Mouse (Mus musculus): Measurements from ENCODE around the gene Arfip1. TPM values are rescaled to one million over a fixed set of nuclear protein-coding genes. Genes with fewer than 3 reads are reported as not detected.

Gene Arfip1
- polyA plus RNA-seq, 1 experiment from 2014 or later: 49.0 TPM

GRCm38 (mm10) chr3:84482121-84482520 lies 100.3 kb downstream of the Arfip1 start:
- Histone ChIP-seq H3K4me1 (ENCODE audit: control insufficient read depth, insufficient read depth, low read length) (peaks cover 8% of the 10 kb centered on the region; the same call in 1 of the 2 replicates), H3K4me3 (ENCODE audit: low read length) (no peak overlapping the region), H3K9ac (ENCODE audit: low read depth, low read length) (no peak overlapping the region), H3K9me3 (ENCODE audit: control insufficient read depth, low read length) (no peaks in the 10 kb centered on the region), H3K27ac (ENCODE audit: low read length) (no peak overlapping the region), H3K27me3 (replicated peaks; ENCODE audit: control insufficient read depth, insufficient read depth, low read length) (peaks cover 10% of the 10 kb centered on the region), H3K4me2 (ENCODE audit: low read depth, low read length) (no peak overlapping the region), H3K36me3 (ENCODE audit: control insufficient read depth, insufficient read depth, low read length) (no peaks in the 10 kb centered on the region)
- ATAC-seq: no peak
- WGBS: 88% methylated on average over 6 of the region's 6 CpGs

- Histone ChIP-seq H3K4me1 (ENCODE audit: control insufficient read depth, insufficient read depth, low read length) (peaks cover 8% of the 10 kb centered on the region; the same call in 1 of the 2 replicates), H3K4me3 (ENCODE audit: low read length) (peak overlapping the region; percentile 64), H3K9me3 (ENCODE audit: control insufficient read depth, low read length) (no peaks in the 10 kb centered on the region), H3K9ac (ENCODE audit: low read depth, low read length) (peak overlapping the region; percentile 72; the same call in 1 of the 2 replicates), H3K27ac (ENCODE audit: low read length) (no peak overlapping the region), H3K36me3 (ENCODE audit: control insufficient read depth, insufficient read depth, low read length) (no peaks in the 10 kb centered on the region), H3K27me3 (replicated peaks; ENCODE audit: control insufficient read depth, insufficient read depth, low read length) (peaks cover 10% of the 10 kb centered on the region), H3K4me2 (ENCODE audit: low read depth, low read length) (peak overlapping the region; percentile 98)
- 4% methylated on average over 11 of the region's 11 CpGs for WGBS
- ATAC-seq: peak; percentile 10; the same call in 1 of the 2 replicates
Observed at GRCm38 (mm10) chr3:84481104-84481503, 101.3 kb downstream of the Arfip1 start.

- H3K4me3 ChIP-seq (ENCODE audit: low read length): peak within 1 kb of the TSS; percentile 64
- H3K9ac ChIP-seq (ENCODE audit: low read depth, low read length): peak within 1 kb of the TSS; percentile 72
- peaks cover 8% of the 10 kb centered on the region; the same call in 1 of the 2 replicates for H3K4me1 ChIP-seq (ENCODE audit: control insufficient read depth, insufficient read depth, low read length)
- no peaks in the 10 kb centered on the region for H3K9me3 ChIP-seq (ENCODE audit: control insufficient read depth, low read length)
- H3K36me3 ChIP-seq (ENCODE audit: control insufficient read depth, insufficient read depth, low read length): no peaks in the 10 kb centered on the region
- H3K4me2 ChIP-seq (ENCODE audit: low read depth, low read length): peak within 1 kb of the TSS; percentile 98
- whole genome bisulfite sequencing: under 1% methylated on average over 82 of the region's 82 CpGs
- H3K27me3 ChIP-seq (replicated peaks; ENCODE audit: control insufficient read depth, insufficient read depth, low read length): peaks cover 10% of the 10 kb centered on the region
- peak within 1 kb of the TSS; percentile 52; the same call in 1 of the 2 replicates for H3K27ac ChIP-seq (ENCODE audit: low read length)
- peak; percentile 93 for ATAC-seq
Observed at GRCm38 (mm10) chr3:84480006-84480897, 102.2 kb downstream of the Arfip1 start, which contains the start of gene Fhdc1. TSS of gene Fhdc1 (minus strand) at chr3:84480429.

GRCm38 (mm10) chr3:84479293-84480005 lies 103.0 kb downstream of the Arfip1 start:
- Histone ChIP-seq H3K36me3 (ENCODE audit: control insufficient read depth, insufficient read depth, low read length) (no peaks in the 10 kb centered on the region), H3K4me3 (ENCODE audit: low read length) (peak overlapping the region; percentile 64), H3K4me2 (ENCODE audit: low read depth, low read length) (peak overlapping the region; percentile 98), H3K27ac (ENCODE audit: low read length) (no peak overlapping the region), H3K27me3 (replicated peaks; ENCODE audit: control insufficient read depth, insufficient read depth, low read length) (peaks cover 10% of the 10 kb centered on the region), H3K9me3 (ENCODE audit: control insufficient read depth, low read length) (no peaks in the 10 kb centered on the region), H3K9ac (ENCODE audit: low read depth, low read length) (peak overlapping the region; percentile 72), H3K4me1 (ENCODE audit: control insufficient read depth, insufficient read depth, low read length) (peaks cover 8% of the 10 kb centered on the region; the same call in 1 of the 2 replicates)
- ATAC-seq: peak; percentile 62
- WGBS: under 1% methylated on average over 61 of the region's 61 CpGs

GRCm38 (mm10) chr3:84478896-84479292 lies 103.5 kb downstream of the Arfip1 start:
- H3K4me1 ChIP-seq (ENCODE audit: control insufficient read depth, insufficient read depth, low read length): peaks cover 8% of the 10 kb centered on the region; the same call in 1 of the 2 replicates
- H3K27ac ChIP-seq (ENCODE audit: low read length): no peak overlapping the region
- H3K36me3 ChIP-seq (ENCODE audit: control insufficient read depth, insufficient read depth, low read length): no peaks in the 10 kb centered on the region
- no peak for ATAC-seq
- peaks cover 10% of the 10 kb centered on the region for H3K27me3 ChIP-seq (replicated peaks; ENCODE audit: control insufficient read depth, insufficient read depth, low read length)
- peak overlapping the region; percentile 64 for H3K4me3 ChIP-seq (ENCODE audit: low read length)
- H3K9me3 ChIP-seq (ENCODE audit: control insufficient read depth, low read length): no peaks in the 10 kb centered on the region
- 12% methylated on average over 12 of the region's 12 CpGs for WGBS
- H3K9ac ChIP-seq (ENCODE audit: low read depth, low read length): peak overlapping the region; percentile 72
- H3K4me2 ChIP-seq (ENCODE audit: low read depth, low read length): peak overlapping the region; percentile 98

- H3K27me3 ChIP-seq (replicated peaks; ENCODE audit: control insufficient read depth, insufficient read depth, low read length): peaks cover 10% of the 10 kb centered on the region
- H3K27ac ChIP-seq (ENCODE audit: low read length): no peak overlapping the region
- peaks cover 15% of the 10 kb centered on the region for H3K4me1 ChIP-seq (ENCODE audit: control insufficient read depth, insufficient read depth, low read length)
- 0 out of 2 replicates have a peak overlapping the region, but pooled peaks have one; percentile 72 for H3K9ac ChIP-seq (ENCODE audit: low read depth, low read length)
- H3K36me3 ChIP-seq (ENCODE audit: control insufficient read depth, insufficient read depth, low read length): no peaks in the 10 kb centered on the region
- peak overlapping the region; percentile 98; the same call in 1 of the 2 replicates for H3K4me2 ChIP-seq (ENCODE audit: low read depth, low read length)
- H3K9me3 ChIP-seq (ENCODE audit: control insufficient read depth, low read length): no peaks in the 10 kb centered on the region
- 30% methylated on average over 7 of the region's 7 CpGs for WGBS
- H3K4me3 ChIP-seq (ENCODE audit: low read length): peak overlapping the region; percentile 64
- no peak for ATAC-seq
Observed at GRCm38 (mm10) chr3:84478195-84478594, 104.2 kb downstream of the Arfip1 start.

GRCm38 (mm10) chr3:84477498-84477897 lies 104.9 kb downstream of the Arfip1 start:
- no peaks in the 10 kb centered on the region for H3K9me3 ChIP-seq (ENCODE audit: control insufficient read depth, low read length)
- no peaks in the 10 kb centered on the region for H3K36me3 ChIP-seq (ENCODE audit: control insufficient read depth, insufficient read depth, low read length)
- no peak overlapping the region for H3K4me2 ChIP-seq (ENCODE audit: low read depth, low read length)
- no peak overlapping the region for H3K9ac ChIP-seq (ENCODE audit: low read depth, low read length)
- H3K4me3 ChIP-seq (ENCODE audit: low read length): no peak overlapping the region
- H3K27me3 ChIP-seq (replicated peaks; ENCODE audit: control insufficient read depth, insufficient read depth, low read length): peaks cover 10% of the 10 kb centered on the region
- no peak for ATAC-seq
- no peak overlapping the region for H3K27ac ChIP-seq (ENCODE audit: low read length)
- WGBS: 85% methylated on average over 1 of the region's 1 CpGs
- H3K4me1 ChIP-seq (ENCODE audit: control insufficient read depth, insufficient read depth, low read length): peaks cover 19% of the 10 kb centered on the region

GRCm38 (mm10) chr3:84474981-84475775 lies 107.2 kb downstream of the Arfip1 start:
- no peak overlapping the region for H3K4me2 ChIP-seq (ENCODE audit: low read depth, low read length)
- H3K4me1 ChIP-seq (ENCODE audit: control insufficient read depth, insufficient read depth, low read length): peaks cover 19% of the 10 kb centered on the region
- ATAC-seq: no peak
- peaks cover 10% of the 10 kb centered on the region for H3K27me3 ChIP-seq (replicated peaks; ENCODE audit: control insufficient read depth, insufficient read depth, low read length)
- 88% methylated on average over 12 of the region's 12 CpGs for WGBS
- no peak overlapping the region for H3K4me3 ChIP-seq (ENCODE audit: low read length)
- no peak overlapping the region for H3K9ac ChIP-seq (ENCODE audit: low read depth, low read length)
- no peaks in the 10 kb centered on the region for H3K9me3 ChIP-seq (ENCODE audit: control insufficient read depth, low read length)
- no peak overlapping the region for H3K27ac ChIP-seq (ENCODE audit: low read length)
- no peaks in the 10 kb centered on the region for H3K36me3 ChIP-seq (ENCODE audit: control insufficient read depth, insufficient read depth, low read length)

All from intestine, embryonic 16.5 days (tissue).